Mouse (Mus musculus): ENCODE results near the gene Dcun1d1.
A peak's percentile ranks its signal among the peaks of the same experiment; 100 is the strongest.

Gene Dcun1d1

DNA sequence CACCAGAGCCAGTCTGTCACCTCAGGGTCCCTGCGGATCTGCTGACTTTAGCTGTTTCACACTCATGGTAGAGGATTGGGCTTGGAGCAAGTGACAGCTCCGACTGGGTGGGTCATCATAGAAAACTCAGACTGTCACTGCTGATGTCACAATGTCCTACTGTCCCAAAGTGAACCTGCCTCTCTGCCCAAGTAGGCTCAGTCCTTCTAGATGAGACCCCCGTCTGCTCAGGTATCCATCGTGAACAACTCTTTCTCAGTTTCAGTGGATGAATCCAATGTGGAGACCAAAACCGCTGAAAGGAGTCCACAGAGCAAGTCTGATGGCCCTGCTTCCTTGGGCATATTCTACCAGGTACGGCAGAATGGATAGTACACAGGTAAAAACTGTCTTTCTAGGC is at the start of gene Dcun1d1:
TSS of gene Dcun1d1 (minus strand) at position 101 of the 400 bp plus-strand sequence.
- no peak for DNase-seq (ENCODE audit: low spot score)

DNA sequence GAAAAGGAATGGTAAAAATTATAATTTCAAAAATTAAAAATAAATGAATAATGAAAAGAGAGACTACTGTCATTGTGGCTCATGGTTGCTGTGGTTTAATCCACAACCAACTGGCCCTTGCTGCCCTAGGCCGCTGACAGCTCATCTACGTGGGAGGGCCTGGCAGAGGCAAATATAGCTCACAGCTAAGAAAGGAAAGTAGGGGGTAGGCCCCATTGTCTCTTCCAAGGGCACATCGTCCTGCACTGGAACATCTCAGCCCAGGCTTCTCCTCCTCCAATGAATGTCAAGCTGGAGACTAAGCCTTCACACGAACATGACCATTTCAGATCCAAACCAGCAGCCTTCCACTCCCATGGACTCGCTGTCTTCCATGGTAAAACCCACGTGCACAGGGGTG is 49.0 kb upstream of the Dcun1d1 start:
- no peak for DNase-seq (ENCODE audit: low spot score)

DNA sequence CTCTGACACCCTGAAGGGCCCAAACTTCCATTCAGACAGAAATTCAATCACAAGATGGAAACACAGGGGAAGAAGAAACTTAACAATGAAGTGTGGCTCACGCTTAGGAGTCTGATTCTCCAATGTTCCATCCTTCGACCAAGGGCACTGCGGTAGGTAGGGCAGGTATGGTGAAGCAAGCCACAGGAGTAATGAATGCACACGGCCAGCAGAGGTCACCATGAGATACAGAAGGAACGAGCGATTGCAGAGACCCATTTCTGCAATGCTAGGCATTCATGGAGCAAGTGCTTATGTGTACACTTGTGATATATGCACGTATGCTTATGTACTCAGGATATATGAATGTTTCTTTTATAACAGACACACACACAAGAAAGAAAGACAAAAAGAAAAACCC is 36.3 kb upstream of the Dcun1d1 start:
- peak; percentile 42 for DNase-seq (ENCODE audit: low spot score)

DNA sequence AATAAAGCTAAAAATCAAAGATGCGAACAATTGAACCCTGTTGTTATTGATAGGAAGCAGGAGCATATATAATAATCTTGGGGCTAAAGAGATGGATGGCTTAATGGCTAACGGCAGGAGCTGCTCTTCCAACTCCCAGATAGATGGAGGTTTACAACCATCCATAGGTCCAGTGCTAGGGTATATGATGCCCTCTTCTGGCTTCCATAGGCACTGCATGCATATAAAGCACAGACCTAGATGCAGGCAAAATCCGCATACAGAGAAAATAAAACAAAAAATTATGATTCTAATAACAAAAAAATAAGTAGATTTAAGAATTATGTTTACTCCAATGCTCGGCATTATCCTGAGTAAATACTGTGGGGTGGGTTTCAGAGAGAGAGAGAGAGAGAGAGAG is 35.7 kb upstream of the Dcun1d1 start:
- DNase-seq (ENCODE audit: low spot score), result peak; percentile 18

DNA sequence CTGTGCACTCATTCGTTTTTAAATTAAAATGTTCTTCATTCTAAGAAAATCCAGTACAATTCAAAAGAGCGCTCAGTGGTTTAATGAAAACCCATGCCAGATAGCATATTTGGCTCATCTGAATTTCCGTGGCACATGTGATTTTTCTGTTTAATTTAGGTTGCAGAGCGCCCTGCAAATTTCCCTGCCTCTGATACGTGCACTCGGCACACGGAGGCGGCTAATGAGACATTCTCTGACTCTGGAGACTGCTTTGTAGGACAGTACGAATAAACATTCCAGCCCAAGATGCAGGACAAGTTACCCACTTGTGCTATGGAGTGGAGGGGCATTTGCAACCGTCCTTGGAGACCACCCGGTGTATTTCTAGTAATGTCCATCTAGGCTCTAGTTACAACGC is 33.9 kb upstream of the Dcun1d1 start:
- DNase-seq (ENCODE audit: low spot score), result no peak

DNA sequence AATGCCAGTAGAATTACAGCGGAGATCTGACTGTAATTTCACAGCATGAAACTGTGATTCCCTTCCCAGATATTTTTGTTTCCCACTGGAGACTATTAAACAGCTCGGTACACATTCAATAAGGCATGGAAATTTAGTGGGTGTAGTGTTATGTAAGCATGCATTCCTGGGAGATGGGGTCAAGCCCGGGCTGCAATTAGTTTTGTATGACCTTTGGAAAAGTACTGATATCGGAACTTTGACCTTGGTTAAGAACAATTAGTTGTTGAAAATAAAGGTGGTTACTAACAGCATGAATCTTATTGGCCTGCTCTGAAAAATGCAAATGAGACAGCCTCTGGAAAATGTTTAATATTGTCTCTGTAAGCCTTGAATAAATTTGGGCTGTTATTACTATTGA is 33.2 kb upstream of the Dcun1d1 start:
- no peak for DNase-seq (ENCODE audit: low spot score)

DNA sequence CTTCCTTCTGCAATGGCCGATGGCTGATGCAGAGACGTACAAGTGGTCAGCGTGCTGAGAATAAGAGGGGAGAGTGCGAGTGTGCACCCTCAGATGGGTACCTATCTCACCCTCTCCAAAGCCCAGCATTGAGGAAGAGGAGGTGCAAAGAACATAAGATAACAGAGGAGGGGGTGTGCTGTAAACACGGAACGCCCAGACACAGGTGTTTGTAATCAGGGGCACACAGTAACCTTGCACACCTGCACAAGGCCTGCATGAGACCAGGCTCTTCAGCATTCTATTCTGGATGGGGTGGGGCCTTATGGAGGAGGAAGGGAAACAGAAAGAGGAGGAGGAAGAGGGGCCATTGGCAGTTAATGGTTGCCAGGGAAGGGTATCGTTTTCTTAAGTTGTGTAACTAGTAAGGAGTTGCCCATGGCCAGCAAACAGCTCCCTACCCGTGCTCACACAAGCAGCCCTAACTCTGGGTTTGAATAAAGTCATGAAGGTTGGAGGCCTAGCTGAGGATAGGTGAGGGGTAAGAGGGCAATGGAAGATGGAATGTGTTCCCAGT is 30.2 kb upstream of the Dcun1d1 start:
- DNase-seq (ENCODE audit: low spot score), result no peak

DNA sequence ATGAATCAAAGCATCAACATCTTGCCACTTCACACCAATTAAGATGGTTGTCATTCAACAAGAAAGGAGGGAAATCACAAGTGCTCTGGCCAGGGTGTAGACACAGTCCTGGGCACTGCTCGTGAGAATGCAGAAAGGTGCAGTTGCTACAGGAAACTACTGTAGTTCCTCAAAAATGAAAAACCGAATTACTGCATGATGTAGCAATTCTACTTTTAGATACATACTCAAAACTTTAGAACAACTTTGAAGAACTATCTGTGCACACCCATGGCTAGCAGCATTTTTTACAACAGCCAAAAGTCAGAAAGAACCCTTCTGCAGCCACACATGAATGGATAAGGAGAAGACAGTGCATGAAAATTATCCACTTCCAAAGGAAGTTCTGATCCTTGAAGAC is 29.2 kb upstream of the Dcun1d1 start:
- DNase-seq (ENCODE audit: low spot score), result no peak

DNA sequence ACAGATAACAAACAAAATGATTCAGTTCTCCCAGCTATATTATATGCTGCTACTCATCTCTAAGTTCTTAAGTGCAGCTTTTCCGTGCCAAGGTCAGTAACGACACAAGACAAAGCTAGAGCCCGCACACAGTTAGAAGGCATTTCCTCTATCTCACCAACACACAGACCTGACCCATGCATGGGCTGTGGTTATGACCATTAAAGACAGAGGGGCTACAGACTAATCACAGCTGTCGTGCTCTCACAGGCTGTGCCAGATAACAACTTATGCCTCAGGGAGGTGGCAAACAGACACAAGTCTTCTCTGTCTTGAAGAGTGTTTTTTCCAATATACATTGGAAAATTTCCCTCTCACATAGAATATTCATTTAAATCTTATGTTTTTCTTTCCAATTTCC is 27.7 kb upstream of the Dcun1d1 start:
- no peak for DNase-seq (ENCODE audit: low spot score)

DNA sequence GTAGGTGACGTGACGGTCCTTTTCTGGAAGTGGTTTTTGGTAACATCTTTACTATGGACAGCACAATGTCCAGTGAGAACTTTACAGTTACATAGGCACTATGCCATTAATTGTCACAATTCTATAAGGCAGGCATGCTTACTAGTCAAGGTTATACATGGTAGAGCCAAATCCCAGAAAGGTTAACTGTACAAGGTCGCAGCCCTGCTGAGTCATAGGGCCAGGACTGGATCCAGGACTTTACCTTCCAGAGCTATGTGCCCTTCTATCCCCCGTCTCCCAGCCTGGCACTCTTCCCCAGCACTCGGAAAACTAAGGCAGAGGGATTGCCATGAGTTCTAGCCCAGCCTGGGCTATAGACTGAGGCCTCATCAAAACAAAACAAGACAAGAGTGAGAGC is 26.7 kb upstream of the Dcun1d1 start:
- DNase-seq (ENCODE audit: low spot score), result no peak

DNA sequence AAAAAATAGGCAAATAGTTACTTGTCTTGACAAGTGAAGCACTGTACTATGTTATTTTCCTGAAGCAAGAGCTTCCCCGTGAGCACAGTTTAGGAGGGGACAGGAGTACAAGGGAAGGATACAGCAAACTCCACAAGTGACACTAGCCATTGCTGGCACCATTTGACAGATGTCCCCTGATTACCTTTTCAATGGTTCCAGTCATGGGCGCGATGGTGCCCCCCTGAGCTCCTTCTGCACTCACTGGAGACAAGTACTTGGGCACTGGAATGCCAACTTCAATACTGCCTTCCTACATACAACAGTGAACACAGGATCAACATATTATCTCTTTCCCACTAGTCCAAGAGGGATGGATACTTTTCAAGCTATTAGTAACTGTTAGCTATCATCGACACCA is 26.2 kb upstream of the Dcun1d1 start:
- no peak for DNase-seq (ENCODE audit: low spot score)

DNA sequence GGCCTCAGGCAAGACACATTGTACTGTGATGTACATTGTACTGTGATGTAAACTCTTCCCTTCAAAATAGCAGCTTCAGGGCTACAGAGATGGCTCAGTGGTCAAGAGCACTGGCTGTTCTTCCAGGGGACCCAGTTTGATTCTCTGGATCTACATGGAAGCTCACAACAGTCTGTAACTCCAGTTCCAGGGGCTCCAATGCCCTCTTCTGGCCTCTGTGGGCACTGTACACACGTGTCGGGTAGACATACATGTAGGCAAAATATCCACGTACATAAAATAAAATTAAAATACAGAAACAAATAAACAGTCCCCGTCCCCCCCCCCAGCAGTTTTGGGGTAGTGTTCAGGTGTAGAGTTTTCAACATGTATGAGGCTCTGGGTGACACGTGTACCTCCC is 25.7 kb upstream of the Dcun1d1 start:
- no peak for DNase-seq (ENCODE audit: low spot score)

DNA sequence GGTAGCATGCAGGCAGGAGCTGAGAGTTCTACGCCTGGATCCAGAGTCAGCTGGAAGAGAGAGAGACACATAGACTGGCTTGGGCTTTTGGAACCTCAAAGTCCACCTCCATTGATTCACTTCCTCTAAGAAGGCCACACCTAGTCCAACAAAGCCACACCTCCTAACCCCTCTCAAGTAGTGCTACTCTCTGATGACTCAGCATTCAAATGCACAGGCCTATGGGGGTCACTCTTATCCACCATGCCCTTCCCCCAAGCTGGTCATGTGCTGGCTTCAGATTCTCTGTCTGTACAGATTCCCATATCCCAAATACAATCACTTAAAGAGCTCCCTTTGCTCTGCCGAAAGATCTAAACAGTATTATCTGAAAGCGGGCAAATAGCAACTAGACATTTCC is 20.0 kb upstream of the Dcun1d1 start:
- DNase-seq (ENCODE audit: low spot score), result no peak

DNA sequence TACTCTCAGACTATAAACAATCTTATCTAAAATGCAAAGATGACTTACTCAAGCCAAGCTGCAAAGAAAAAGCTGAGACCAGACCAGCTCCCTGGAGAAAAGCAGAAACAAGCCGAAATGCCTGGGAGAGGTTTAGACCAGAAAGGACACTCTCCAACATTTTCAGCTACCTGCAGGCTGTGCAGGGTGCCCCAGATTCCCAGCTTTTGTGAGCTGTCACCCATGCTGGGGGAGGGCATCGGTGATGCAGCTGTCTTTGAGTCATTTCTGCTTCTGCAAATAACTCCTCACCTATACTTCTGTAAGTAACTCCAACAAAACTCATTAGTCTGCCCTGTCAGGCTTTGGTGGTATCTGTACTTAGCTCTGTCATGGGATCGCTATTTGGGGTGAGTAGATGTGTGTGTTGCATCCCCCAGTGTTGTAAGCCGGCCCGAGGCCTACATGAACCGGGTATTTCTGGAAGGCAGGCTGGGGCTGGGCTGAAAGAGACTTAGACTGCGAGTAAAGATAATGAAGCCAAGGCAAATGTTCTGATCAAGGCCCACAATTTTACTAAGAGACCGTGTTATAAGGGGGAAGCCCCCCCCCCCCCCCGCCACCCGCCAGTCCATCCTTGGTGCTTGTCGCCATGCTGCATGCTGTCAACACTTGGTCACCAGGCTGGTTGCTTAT is 17.8 kb upstream of the Dcun1d1 start:
- DNase-seq (ENCODE audit: low spot score), result no peak

DNA sequence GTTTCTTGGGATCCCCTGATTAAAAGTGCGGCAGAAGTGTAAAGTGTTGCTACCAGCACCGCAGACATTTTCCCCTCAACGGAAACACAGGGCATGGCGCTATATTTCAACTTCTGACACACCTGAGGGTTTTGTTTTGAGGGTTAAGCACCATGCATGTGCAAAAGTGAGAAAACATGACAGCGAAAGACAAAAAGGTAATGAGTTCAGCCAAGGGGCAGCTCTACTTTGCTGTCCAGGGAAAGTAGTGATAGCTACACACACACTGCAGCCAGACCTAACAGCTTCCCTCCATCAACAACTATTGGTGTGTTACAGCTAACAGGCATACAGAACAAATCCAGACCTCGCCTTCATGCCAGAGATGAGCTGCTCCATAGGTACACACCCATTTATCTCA is 16.6 kb upstream of the Dcun1d1 start:
- no peak for DNase-seq (ENCODE audit: low spot score)

DNA sequence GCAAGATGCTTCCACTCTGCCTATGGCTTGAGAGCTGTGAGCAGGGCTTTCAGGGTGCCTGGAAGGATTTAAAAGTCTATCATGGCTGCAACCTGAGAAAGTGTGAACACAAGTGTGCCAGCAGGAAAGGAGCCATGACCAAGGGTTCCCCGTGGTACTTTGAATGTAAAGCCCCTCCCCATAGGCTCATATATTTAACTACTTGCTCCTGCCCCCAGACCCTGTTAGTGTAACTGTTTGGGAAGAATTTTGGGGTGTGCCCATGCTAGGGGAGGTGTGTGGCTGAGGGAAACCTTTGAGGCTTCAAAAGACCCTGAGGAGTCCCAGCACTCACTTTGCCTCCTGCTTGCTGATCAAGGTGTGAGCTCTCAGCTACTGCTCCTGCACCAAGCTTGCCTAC is 15.9 kb upstream of the Dcun1d1 start:
- no peak for DNase-seq (ENCODE audit: low spot score)

DNA sequence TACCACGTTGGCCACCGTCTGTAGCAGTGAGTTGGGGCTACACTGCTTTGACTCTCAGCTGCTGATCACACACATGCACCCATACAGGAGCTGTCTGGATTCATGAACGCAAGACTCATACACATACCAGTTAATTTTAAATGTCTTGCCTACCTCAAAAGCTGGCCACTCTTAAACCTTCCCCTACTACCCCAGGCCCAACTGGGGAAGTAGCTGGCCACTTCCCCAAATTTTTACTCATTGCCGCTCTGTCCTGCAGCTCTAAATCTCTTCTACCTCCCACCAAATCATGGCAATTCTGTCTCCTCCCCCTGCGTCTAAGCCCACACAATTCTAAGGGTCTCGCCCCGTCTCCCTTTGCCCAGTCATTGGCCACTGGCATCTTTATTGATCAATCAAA is 11.0 kb upstream of the Dcun1d1 start:
- DNase-seq (ENCODE audit: low spot score), result no peak

DNA sequence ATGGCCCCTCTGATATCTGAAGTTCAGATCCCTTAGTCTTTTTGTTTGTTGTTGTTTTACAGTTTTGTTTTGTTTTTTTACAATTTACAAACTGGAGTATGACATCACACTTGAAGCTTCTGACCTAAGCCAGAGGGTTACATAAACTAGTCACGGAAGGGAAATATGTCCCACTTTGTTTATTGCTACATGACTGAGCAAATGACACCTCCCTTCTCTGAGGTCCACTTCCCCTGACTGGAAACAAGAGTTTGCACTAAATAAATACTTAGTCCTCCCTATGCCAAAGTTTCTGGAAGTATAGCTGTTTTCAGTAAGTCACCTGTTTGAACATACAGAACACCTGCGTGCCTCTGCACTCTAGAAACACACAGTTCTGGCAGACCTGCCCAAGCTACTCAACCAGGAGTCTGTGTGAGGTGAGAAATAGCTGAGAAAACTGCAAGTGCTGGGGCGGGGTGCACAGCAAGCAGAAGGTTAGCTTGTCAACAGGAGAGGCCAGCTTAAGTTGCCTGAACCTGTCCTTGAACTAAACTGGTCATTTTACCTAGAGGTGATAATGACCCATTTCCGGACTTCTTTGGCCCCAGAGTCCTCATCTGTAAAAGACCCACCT is 3.4 kb upstream of the Dcun1d1 start:
- no peak for DNase-seq (ENCODE audit: low spot score)

DNA sequence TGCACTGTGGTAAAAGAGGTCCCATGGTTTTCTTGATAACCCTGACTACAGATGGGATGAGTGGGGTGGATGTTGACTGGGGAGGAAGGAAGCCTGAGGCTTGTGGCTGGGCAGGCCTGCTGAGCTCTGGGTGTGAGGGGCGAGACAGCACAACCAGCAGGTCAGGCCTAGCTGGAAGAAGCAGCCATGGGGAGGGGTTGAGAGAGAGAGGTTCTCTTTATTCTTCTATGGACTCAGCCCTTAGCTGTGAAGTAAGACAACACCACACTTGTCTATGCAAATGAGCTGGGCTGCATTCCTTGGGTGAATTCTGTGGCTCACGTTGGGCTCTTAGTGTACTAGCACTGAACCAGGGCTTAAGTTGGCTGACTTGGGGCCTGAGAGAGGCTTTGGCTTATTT is 2.8 kb upstream of the Dcun1d1 start:
- no peak for DNase-seq (ENCODE audit: low spot score)

DNA sequence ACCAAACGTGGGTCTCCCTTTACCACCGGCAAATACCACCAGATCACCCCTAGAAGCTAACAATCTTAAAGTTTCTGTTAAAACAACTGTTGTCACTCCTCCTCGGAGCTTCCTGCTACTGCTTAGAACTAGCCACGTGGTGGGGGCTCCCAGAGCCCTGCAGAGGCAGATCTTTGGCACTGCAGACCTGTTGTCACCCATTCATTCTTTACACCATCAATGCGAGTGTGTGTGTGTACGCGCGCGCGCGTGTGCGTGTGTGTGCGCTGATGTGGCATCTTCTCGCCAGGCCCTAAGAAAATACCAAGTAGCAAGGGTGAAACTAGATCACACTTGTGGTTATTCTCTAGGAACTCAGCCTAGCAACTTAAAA is 3.9 kb downstream of the Dcun1d1 start:
- peak; percentile 61 for DNase-seq (ENCODE audit: low spot score)

DNA sequence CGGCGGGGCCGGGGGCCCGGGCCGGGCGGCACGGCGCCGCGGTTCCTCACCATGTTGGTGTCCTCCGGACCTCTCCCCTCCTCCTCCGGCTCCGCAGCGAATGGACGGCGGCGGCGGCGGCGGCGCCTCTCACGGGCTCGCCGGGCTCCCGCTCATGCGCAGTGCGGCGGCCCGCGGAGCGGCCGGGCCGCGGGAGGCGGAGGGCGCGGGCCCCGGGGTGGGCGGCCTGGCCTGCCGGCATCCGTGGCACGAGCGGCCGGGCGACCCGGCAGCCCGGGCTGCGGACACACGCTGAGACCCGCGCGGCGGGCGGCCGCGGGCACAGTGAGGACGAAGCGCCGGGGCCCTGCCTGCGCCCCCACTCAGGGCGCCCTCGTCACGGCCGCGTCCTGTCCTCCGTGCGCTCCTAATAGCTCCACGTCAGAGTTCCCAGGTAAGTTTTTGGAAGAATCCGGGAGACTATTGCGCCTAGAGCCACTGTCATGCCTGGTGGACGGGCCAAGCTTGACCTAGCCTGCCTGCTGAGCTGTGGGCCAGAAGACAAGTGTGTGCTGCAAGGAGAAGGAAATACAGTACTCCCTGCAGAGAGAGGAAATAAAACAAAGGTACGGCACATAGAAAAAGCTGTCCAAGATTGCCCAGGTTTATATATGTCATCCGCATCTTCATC is 4.4 kb downstream of the Dcun1d1 start:
- DNase-seq (ENCODE audit: low spot score), result peak; percentile 66

DNA sequence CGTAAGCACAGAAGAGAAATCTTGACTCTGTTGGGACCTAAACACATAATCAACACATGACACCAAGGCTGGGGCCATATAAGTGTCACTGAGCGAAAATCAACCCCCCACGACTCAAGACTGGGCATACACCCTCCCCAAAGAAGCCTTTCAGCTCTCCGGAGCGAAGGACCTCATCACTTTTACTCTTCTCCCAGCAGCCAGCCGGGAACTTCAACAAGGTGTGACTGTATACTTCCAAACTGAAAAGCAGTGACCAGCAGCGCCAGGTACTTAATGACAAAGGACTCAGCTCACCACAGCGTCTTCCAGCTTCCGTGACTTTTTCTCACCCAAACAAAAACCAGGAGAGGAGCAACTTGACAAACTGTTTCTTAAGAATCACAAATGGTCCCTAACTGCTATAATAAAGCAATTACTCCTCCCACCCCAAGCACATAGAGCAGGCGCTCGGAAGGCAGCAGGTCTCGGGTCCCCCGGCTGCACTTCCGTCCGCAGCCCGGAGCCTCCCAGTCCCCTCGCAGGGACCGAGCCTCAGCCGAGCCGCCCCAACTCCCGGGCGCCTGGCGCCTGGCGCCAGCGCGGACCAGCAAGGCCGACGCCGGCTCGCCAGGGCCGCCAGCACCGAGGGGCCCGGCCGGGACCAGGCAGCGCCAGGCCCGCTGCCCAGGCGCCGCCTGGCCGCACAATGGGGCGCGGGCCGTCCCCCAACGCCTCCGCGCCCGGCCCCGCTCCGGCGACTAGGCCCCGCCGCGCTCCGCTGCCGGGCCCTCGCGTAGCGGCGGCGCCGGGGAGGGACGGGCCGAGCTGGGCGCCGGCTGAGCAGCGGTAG is 5.1 kb downstream of the Dcun1d1 start:
- DNase-seq (ENCODE audit: low spot score), result peak; percentile 62

DNA sequence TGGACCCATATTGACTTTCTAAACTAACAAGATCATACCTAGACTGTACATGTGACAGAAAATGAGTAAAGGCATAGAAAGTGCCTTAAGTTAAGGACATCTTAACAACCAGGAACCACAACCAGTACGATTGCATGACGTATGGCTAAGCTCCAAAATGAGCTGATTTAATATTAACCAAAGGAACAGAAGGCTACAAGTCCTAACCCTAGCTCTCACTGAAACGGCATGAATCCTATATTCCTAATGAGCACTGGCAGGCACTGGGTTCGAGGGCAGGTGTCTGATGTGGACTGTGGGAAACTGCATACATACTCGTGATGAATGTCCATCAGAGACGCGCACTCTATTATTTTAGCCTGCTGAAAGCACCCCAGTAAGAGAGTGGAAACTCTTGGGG is 5.9 kb downstream of the Dcun1d1 start:
- no peak for DNase-seq (ENCODE audit: low spot score)
